Mouse (Mus musculus) limb, embryonic 14.5 days (tissue): ENCODE measurements around the gene Pqbp1. TPM values are rescaled to one million over a fixed set of nuclear protein-coding genes. Genes with fewer than 3 reads are reported as not detected.

Source experiments
- ATAC-seq: fragments of 200-750 bp; cut with Nextera tagmentation; 2 replicates; pipeline ENCODE4 v1.8.0; 2017; ENCODE audit warnings: low read depth, moderate number of reproducible peaks, moderate TSS enrichment; ENCODE audit not compliant: low FRiP score
- DNase-seq: peaks from one replicate; pipeline ENCODE4 v3.0.0-alpha.2; 2015; ENCODE audit warnings: low spot score
- H3K27ac ChIP-seq: fragments of 300-500 bp; sonication (generic); replicated peaks from 2 replicates; pipeline ENCODE4 v1.5.1; 2014; ENCODE audit warnings: low read depth, mild to moderate bottlenecking, low read length, moderate library complexity, mixed read lengths
- H3K27me3 ChIP-seq: fragments of 300-500 bp; sonication (generic); 2 replicates; pipeline ENCODE4 v1.6.1; 2014; ENCODE audit warnings: low read length, mixed read lengths; ENCODE audit not compliant: control insufficient read depth, insufficient read depth
- H3K36me3 ChIP-seq: fragments of 300-500 bp; sonication (generic); 2 replicates; pipeline ENCODE4 v1.6.1; 2014; ENCODE audit warnings: mild to moderate bottlenecking, low read length, moderate library complexity, mixed read lengths; ENCODE audit not compliant: control insufficient read depth, insufficient read depth
- H3K4me1 ChIP-seq: fragments of 300-500 bp; sonication (generic); 2 replicates; pipeline ENCODE4 v1.6.1; 2014; ENCODE audit warnings: antibody characterized with exemption, low read length, mixed read lengths; ENCODE audit not compliant: control insufficient read depth, insufficient read depth
- H3K4me2 ChIP-seq: fragments of 300-500 bp; sonication (generic); replicated peaks from 2 replicates; pipeline ENCODE4 v1.6.1; 2014; ENCODE audit warnings: low read depth, mild to moderate bottlenecking, low read length, moderate library complexity; ENCODE audit not compliant: severe bottlenecking
- H3K4me3 ChIP-seq: fragments of 300-500 bp; sonication (generic); replicated peaks from 2 replicates; pipeline ENCODE4 v1.5.1; 2014; ENCODE audit warnings: low read length
- H3K9ac ChIP-seq: fragments of 300-500 bp; sonication (generic); 2 replicates; pipeline ENCODE4 v1.6.1; 2014; ENCODE audit warnings: mild to moderate bottlenecking, low read depth, low read length, moderate library complexity; ENCODE audit not compliant: severe bottlenecking
- H3K9me3 ChIP-seq: fragments of 300-500 bp; sonication (generic); 2 replicates; pipeline ENCODE4 v1.6.1; 2016; ENCODE audit warnings: low read length; ENCODE audit not compliant: control insufficient read depth
- POLR2A ChIP-seq: fragments of 200-500 bp; IDR thresholded peaks from 2 replicates; pipeline ENCODE4 v1.8.0; 2012; ENCODE audit warnings: inconsistent platforms, mild to moderate bottlenecking, moderate library complexity, borderline replicate concordance; ENCODE audit not compliant: insufficient read depth, insufficient read length; ENCODE audit errors: extremely low read depth
- WGBS: fragments of 180-500 bp; shearing (Covaris S2); extraction: QIAGEN DNeasy Blood & Tissue Kit; methylation state at CpG from one replicate; pipeline ENCODE4 v1.1.7; 2014; 5-methylcytosine and 5-hydroxymethylcytosine counted together
- polyA plus RNA-seq, 2 experiments: library from polyadenylated mRNA; depleted of rRNA in 1 of 2; stranded (reverse) in 1 of 2; unstranded in 1 of 2; fragments of >200 nt; fragmentation: Nextera tagmentation in 1 of 2; extraction: Ambion mirVana in 1 of 2; gene quantifications; 2 replicates each; pipeline versions ENCODE4 v1.2.1 to v1.2.3; 2012 to 2014

Gene Pqbp1
- polyA plus RNA-seq, 2 experiments, result 93.0 to 138 TPM

GRCm38 (mm10) chrX:7937667-7938066 is 38.6 kb upstream of the Pqbp1 start:
- Histone ChIP-seq H3K27me3 (no peaks in the 10 kb centered on the region), H3K4me1 (no peaks in the 10 kb centered on the region)
- ATAC-seq, result no peak

GRCm38 (mm10) chrX:7936874-7937273 is 37.8 kb upstream of the Pqbp1 start:
- H3K27ac ChIP-seq, result no peak overlapping the region
- H3K4me3 ChIP-seq, result no peak overlapping the region
- TF ChIP-seq POLR2A, result no peak
- H3K36me3 ChIP-seq, result peaks cover 20% of the 10 kb centered on the region; the same call in 1 of the 2 replicates
- no peak overlapping the region for H3K9ac ChIP-seq
- DNase-seq (no peak), ATAC-seq (no peak)
- no peaks in the 10 kb centered on the region for H3K4me1 ChIP-seq
- WGBS, result 39% methylated on average over 9 of the region's 11 CpGs
- no peak overlapping the region for H3K4me2 ChIP-seq
- H3K9me3 ChIP-seq, result no peaks in the 10 kb centered on the region
- H3K27me3 ChIP-seq, result no peaks in the 10 kb centered on the region

More at GRCm38 (mm10) chrX:7937667-7938066, 38.6 kb upstream of the Pqbp1 start:
- Histone ChIP-seq H3K4me3 (no peak overlapping the region), H3K9ac (no peak overlapping the region), H3K27ac (no peak overlapping the region), H3K36me3 (0 out of 2 replicates have a peak, but pooled peaks cover 17% of the 10 kb centered on the region), H3K9me3 (no peaks in the 10 kb centered on the region), H3K4me2 (no peak overlapping the region)
- 99% methylated on average over 4 of the region's 6 CpGs for WGBS
- no peak for TF ChIP-seq POLR2A
- no peak for DNase-seq

DNA sequence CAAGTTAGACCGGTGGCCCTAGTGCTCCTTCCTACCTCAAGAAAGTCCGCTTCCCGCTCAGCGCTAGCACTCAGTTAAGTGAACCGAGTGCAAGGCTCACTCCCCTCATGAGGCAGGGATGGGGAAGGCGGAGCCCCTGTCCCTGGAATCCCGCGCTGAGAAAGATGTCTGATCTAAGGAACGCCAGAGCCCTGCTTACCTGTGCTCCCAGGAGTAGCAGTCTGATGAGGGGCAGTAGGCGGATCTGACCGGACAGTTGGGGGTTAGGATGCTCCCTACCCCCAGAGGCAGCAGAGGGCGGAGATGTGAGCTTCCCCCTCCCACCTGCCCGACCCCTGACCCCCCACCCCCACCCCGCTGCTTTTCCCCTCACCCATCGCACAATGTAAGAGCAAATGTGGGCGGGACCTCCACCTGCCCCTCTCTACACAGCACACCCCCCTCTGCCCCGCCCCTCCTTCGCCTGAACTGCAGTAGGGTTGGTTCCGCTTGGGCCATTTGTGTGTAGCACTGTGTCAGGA is 29.3 kb upstream of the Pqbp1 start, which contains the start of gene Eras:
TSS of gene Eras (minus strand) at position 338 of the 521 bp plus-strand sequence.
- no peak for DNase-seq
- 16% methylated on average over 16 of the region's 19 CpGs for WGBS
- no peak for ATAC-seq
- H3K9ac ChIP-seq, result no peak within 1 kb of the TSS
- H3K4me2 ChIP-seq, result no peak within 1 kb of the TSS
- no peak within 1 kb of the TSS for H3K27ac ChIP-seq
- H3K27me3 ChIP-seq, result peaks cover 9% of the 10 kb centered on the region; the same call in 1 of the 2 replicates
- peaks cover 22% of the 10 kb centered on the region; the same call in 1 of the 2 replicates for H3K36me3 ChIP-seq
- TF ChIP-seq POLR2A, result no peak
- H3K9me3 ChIP-seq, result no peaks in the 10 kb centered on the region; the same call in 1 of the 2 replicates
- no peak within 1 kb of the TSS for H3K4me3 ChIP-seq
- no peaks in the 10 kb centered on the region for H3K4me1 ChIP-seq

DNA sequence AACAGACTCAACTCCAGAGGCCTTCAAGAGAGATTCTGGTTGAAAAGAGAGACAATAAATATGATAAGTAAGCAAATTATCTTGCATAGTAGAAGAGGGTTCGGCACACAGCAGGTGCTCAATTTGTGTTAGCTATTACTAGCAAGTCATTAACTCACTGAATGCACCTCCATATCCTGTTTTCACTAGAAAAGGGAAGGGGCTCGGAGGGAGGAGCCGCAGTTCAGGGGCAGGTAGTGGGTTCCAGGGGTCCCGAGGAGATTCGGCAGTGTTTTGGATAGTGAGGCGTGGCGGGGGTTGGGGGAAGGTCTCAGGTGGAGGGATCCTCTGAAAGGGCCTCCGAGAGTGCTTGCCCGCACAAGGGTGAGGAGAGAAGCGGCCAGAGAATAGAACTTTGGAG is 28.0 kb upstream of the Pqbp1 start:
- Histone ChIP-seq H3K4me3 (no peak overlapping the region), H3K9ac (no peak overlapping the region), H3K36me3 (peaks cover 19% of the 10 kb centered on the region; the same call in 1 of the 2 replicates), H3K27ac (no peak overlapping the region), H3K27me3 (peaks cover 15% of the 10 kb centered on the region), H3K4me1 (no peaks in the 10 kb centered on the region), H3K4me2 (no peak overlapping the region), H3K9me3 (no peaks in the 10 kb centered on the region; the same call in 1 of the 2 replicates)
- no peak for ATAC-seq
- DNase-seq, result no peak
- WGBS, result 21% methylated on average over 10 of the region's 10 CpGs
- no peak for TF ChIP-seq POLR2A

DNA sequence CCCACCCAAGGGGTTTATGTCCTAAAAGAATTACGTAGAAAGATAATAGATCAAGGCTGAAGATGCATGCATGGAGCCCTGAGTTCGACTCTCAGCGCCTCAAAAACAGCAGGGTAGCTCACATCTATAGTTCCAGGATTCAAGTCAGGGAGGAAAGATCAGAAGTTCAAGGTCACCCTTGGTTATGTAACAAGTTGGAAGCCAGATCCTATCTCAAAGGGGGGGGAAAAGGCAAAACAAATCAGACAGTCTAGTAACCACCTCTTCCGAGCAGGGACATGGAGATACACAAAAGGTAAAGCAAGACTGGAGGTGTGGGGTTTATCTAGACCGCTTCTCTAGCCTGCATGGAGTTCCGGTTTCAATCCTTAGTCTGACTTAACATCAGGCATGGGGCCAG is 27.2 kb upstream of the Pqbp1 start:
- no peak for ATAC-seq
- no peaks in the 10 kb centered on the region; the same call in 1 of the 2 replicates for H3K9me3 ChIP-seq

More for the DNA sequence above, 27.2 kb upstream of the Pqbp1 start:
- Histone ChIP-seq H3K4me2 (no peak overlapping the region), H3K4me1 (no peaks in the 10 kb centered on the region), H3K27me3 (peaks cover 23% of the 10 kb centered on the region), H3K27ac (no peak overlapping the region), H3K4me3 (no peak overlapping the region), H3K36me3 (peaks cover 16% of the 10 kb centered on the region; the same call in 1 of the 2 replicates), H3K9ac (no peak overlapping the region)
- 64% methylated on average over 6 of the region's 6 CpGs for whole genome bisulfite sequencing
- no peak for DNase-seq
- no peak for TF ChIP-seq POLR2A
